Mouse (Mus musculus) lung, embryonic 16.5 days (tissue): ENCODE data around the gene Lypd5. TPM values are rescaled to one million over a fixed set of nuclear protein-coding genes. Genes with fewer than 3 reads are reported as not detected.

Experiments
- ATAC-seq: fragments of 200-750 bp; cut with Nextera tagmentation; 2 replicates; pipeline ENCODE4 v1.8.0; 2017; ENCODE audit warnings: low read depth, mild to moderate bottlenecking, moderate library complexity
- H3K27ac ChIP-seq: fragments of 300-500 bp; sonication (generic); 2 replicates; pipeline ENCODE4 v1.5.1; 2014; ENCODE audit warnings: mild to moderate bottlenecking, control low read depth, low read length
- H3K27me3 ChIP-seq: fragments of 300-500 bp; sonication (generic); 2 replicates; pipeline ENCODE4 v1.6.1; 2014; ENCODE audit warnings: low read depth, low read length, mixed read lengths; ENCODE audit not compliant: control insufficient read depth, insufficient read depth
- H3K36me3 ChIP-seq: fragments of 300-500 bp; sonication (generic); 2 replicates; pipeline ENCODE4 v1.6.1; 2014; ENCODE audit warnings: low read length; ENCODE audit not compliant: control insufficient read depth, insufficient read depth
- H3K4me1 ChIP-seq: fragments of 300-500 bp; sonication (generic); replicated peaks from 2 replicates; pipeline ENCODE4 v1.6.1; 2014; ENCODE audit warnings: low read length, mixed read lengths; ENCODE audit not compliant: control insufficient read depth, insufficient read depth
- H3K4me2 ChIP-seq: fragments of 300-500 bp; sonication (generic); 2 replicates; pipeline ENCODE4 v1.6.1; 2014; ENCODE audit warnings: low read depth, low read length, control low read depth
- H3K4me3 ChIP-seq: fragments of 300-500 bp; sonication (generic); 2 replicates; pipeline ENCODE4 v1.5.1; 2014; ENCODE audit warnings: mild to moderate bottlenecking, low read length, control low read depth
- H3K9ac ChIP-seq: fragments of 300-500 bp; sonication (generic); 2 replicates; pipeline ENCODE4 v1.6.1; 2014; ENCODE audit warnings: low read length, control low read depth
- H3K9me3 ChIP-seq: fragments of 300-500 bp; sonication (generic); 2 replicates; pipeline ENCODE4 v1.6.1; 2016; ENCODE audit warnings: low read length; ENCODE audit not compliant: control insufficient read depth
- WGBS: fragments of 180-500 bp; shearing (Covaris S2); extraction: QIAGEN DNeasy Blood & Tissue Kit; methylation state at CpG from one replicate; pipeline ENCODE4 v1.1.7; 2014; 5-methylcytosine and 5-hydroxymethylcytosine counted together
- polyA plus RNA-seq: library from polyadenylated mRNA; unstranded; fragments of >200 nt; fragmentation: Nextera tagmentation; extraction: Ambion mirVana; gene quantifications from 2 replicates; pipeline ENCODE4 v1.2.1, GENCODE M21; 2015

The Lypd5 gene
- polyA plus RNA-seq, 1 experiment from 2014 or later = 0.06 TPM

DNA sequence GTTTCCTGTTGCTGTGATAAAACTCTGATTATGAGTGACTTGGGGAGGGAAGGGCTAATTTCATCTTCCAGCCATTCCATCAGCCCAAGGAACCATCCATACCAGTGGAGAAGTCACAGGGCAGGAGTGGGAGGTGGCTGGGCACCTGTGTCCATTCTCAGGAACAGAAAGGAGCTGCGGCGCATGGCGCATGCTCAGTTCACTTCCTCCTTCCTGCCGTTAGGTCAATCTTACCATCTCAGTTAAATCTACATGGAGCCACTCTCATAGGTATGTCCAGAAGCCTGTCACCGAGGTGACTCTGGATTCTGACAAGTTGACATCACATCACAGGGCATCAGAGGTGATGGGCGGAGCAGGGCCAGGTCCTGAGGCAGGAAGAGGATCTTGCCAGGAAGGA, 6.7 kb downstream of the Lypd5 start:
- H3K9me3 ChIP-seq = 0 out of 2 replicates have a peak, but pooled peaks cover 2% of the 10 kb centered on the region
- ATAC-seq = no peak
- no peak overlapping the region for H3K27ac ChIP-seq
- no peaks in the 10 kb centered on the region for H3K36me3 ChIP-seq
- no peaks in the 10 kb centered on the region for H3K4me1 ChIP-seq
- no peak overlapping the region for H3K9ac ChIP-seq
- no peaks in the 10 kb centered on the region for H3K27me3 ChIP-seq
- WGBS = 82% methylated on average over 6 of the region's 6 CpGs
- no peak overlapping the region for H3K4me2 ChIP-seq
- H3K4me3 ChIP-seq = no peak overlapping the region

DNA sequence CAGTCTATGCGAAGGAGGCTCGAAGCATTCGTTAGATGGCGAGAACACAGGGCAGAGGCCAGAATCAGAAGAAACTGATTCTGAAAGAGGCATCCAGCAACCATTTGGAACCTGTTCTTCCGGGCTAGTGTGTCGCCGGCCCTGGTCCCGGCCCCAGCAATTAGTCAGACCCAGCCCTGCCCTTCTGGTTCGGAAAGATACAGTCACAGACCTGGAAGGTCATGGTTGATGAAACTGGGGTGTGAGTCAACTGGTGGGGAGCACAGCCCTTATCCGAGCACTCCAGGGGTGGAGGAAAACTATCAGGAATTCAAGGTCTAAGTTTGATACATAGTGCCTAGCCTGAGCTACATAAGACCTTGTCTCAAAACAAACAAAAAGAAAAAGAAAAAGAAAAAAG, 7.1 kb downstream of the Lypd5 start:
- no peaks in the 10 kb centered on the region for H3K36me3 ChIP-seq
- H3K9ac ChIP-seq = no peak overlapping the region
- WGBS = 76% methylated on average over 10 of the region's 10 CpGs
- no peak for ATAC-seq
- H3K4me3 ChIP-seq = no peak overlapping the region
- peaks cover 5% of the 10 kb centered on the region; the same call in 1 of the 2 replicates for H3K9me3 ChIP-seq
- H3K4me1 ChIP-seq = no peaks in the 10 kb centered on the region
- no peak overlapping the region for H3K4me2 ChIP-seq
- no peaks in the 10 kb centered on the region for H3K27me3 ChIP-seq
- no peak overlapping the region for H3K27ac ChIP-seq

DNA sequence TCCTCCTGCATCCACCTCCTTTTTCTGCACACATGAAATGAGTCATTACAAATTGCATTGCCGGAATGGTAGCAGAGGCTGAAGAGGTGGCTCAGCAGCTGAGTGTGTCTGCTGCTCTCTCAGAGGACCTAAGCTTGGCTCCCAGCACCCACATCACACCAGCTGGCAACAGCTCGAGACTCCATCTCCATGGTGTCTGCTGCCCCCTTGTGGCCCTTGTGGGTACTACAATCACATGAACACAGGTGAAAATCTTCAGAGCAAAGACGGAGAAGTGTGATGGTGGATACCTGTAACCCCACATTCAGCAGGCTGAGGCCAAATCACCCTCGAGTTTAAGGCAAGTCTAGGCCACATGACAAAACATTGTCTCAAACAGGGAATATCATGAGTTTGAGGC, 8.9 kb downstream of the Lypd5 start:
- no peak overlapping the region for H3K4me2 ChIP-seq
- H3K9me3 ChIP-seq = peaks cover 5% of the 10 kb centered on the region; the same call in 1 of the 2 replicates
- H3K4me1 ChIP-seq = no peaks in the 10 kb centered on the region
- no peak overlapping the region for H3K9ac ChIP-seq
- no peak for ATAC-seq
- no peaks in the 10 kb centered on the region for H3K36me3 ChIP-seq
- no peak overlapping the region for H3K4me3 ChIP-seq
- 48% methylated on average over 4 of the region's 4 CpGs for WGBS
- no peaks in the 10 kb centered on the region for H3K27me3 ChIP-seq
- H3K27ac ChIP-seq = no peak overlapping the region

DNA sequence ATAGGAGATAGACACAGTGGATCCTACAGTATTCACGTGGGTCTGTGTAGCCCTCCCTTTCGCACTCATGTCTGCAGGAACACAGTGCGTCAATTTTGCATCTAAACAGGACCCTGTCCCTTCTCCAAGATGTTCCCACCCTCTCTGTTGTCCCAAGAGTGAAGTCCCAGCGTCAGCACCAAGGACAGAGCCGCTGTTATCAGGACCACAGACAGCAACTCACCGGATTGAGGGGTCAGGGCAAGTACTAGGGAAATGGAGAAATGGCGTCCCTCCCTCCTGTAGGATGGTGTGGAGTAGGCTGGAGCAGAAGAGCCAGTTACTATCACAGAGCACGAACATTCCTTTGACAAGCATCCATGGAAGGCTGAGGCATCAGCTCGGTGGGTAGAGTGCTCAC, 10.3 kb downstream of the Lypd5 start:
- H3K4me2 ChIP-seq = no peak overlapping the region
- no peaks in the 10 kb centered on the region for H3K27me3 ChIP-seq
- no peak overlapping the region for H3K4me3 ChIP-seq
- peaks cover 5% of the 10 kb centered on the region; the same call in 1 of the 2 replicates for H3K9me3 ChIP-seq
- no peaks in the 10 kb centered on the region for H3K36me3 ChIP-seq
- ATAC-seq = 0 out of 2 replicates have a peak, but pooled peaks have one; percentile 15
- no peak overlapping the region for H3K9ac ChIP-seq
- WGBS = 19% methylated on average over 9 of the region's 9 CpGs
- H3K27ac ChIP-seq = no peak overlapping the region
- H3K4me1 ChIP-seq = no peaks in the 10 kb centered on the region

DNA sequence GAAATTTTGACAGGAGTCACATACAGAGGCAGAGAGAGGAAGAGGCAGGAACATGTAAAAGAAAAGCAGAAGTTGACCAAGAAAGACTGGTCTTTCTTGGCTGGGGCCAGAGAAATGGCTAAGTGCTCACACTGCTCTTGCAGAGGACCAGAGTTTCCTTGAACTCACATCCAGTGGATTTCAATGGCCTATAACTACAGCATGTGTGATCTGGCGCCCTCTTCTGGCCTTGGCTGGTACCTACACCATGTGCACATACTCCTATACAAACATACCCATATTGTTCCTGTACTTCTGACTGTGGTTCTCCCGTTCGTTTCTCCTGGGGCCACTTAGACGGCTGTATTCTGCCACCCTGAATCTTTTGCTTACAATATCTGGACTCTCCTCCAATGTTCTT, 12.0 kb downstream of the Lypd5 start:
- no peaks in the 10 kb centered on the region for H3K27me3 ChIP-seq
- no peak overlapping the region for H3K4me2 ChIP-seq
- 60% methylated on average over 4 of the region's 4 CpGs for WGBS
- H3K36me3 ChIP-seq = no peaks in the 10 kb centered on the region
- H3K4me1 ChIP-seq = no peaks in the 10 kb centered on the region
- H3K4me3 ChIP-seq = no peak overlapping the region
- peaks cover 5% of the 10 kb centered on the region; the same call in 1 of the 2 replicates for H3K9me3 ChIP-seq
- H3K27ac ChIP-seq = no peak overlapping the region
- ATAC-seq = no peak
- no peak overlapping the region for H3K9ac ChIP-seq

DNA sequence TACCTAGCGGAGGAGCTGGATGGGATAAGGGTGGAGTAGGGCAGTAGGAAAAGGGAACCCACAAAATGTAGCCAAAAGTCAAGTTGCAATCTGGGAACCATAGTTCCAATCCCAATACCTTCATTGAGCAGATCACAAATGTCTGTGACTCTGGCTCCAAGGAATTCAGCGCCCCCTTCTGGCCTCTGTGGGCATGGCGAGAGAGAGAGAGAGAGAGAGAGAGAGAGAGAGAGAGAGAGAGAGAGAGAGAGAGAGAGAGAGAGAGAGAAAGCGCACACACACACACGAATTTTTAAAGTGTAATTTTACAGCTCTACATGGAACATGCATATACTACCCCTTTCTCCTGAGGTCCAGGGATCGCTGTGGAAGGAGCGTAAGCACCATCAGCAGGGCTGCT, 14.2 kb downstream of the Lypd5 start:
- Histone ChIP-seq H3K36me3 (no peaks in the 10 kb centered on the region), H3K4me2 (no peak overlapping the region), H3K27ac (no peak overlapping the region), H3K4me3 (no peak overlapping the region), H3K9ac (no peak overlapping the region), H3K27me3 (no peaks in the 10 kb centered on the region), H3K9me3 (peaks cover 2% of the 10 kb centered on the region; the same call in 1 of the 2 replicates), H3K4me1 (no peaks in the 10 kb centered on the region)
- WGBS = 19% methylated on average over 7 of the region's 7 CpGs
- ATAC-seq = no peak

DNA sequence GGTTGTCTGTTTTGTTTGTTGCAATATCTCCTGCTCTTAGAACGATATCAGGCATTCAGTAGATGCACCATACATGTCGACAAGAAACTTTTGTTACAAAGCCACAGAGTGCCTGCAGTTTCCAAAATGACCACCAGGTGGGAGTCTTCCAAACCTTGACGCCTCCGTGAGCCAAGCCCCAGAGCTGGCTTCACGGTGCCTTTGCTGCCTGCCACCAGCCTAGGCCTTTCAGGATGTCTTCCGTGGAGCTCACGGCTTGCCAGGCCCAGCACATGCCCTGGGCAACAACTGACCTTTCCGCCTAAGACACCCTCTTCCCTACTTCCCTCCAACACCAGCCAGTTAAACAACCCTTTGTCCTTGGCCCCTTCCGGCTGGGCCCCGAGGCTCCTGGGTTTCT, 15.8 kb downstream of the Lypd5 start:
- H3K27me3 ChIP-seq = no peaks in the 10 kb centered on the region
- peak; percentile 59 for ATAC-seq
- no peak overlapping the region for H3K4me2 ChIP-seq
- no peak overlapping the region for H3K9ac ChIP-seq
- no peak overlapping the region for H3K27ac ChIP-seq
- H3K36me3 ChIP-seq = no peaks in the 10 kb centered on the region
- no peaks in the 10 kb centered on the region for H3K4me1 ChIP-seq
- H3K9me3 ChIP-seq = peaks cover 2% of the 10 kb centered on the region; the same call in 1 of the 2 replicates
- WGBS = 21% methylated on average over 10 of the region's 10 CpGs
- no peak overlapping the region for H3K4me3 ChIP-seq

DNA sequence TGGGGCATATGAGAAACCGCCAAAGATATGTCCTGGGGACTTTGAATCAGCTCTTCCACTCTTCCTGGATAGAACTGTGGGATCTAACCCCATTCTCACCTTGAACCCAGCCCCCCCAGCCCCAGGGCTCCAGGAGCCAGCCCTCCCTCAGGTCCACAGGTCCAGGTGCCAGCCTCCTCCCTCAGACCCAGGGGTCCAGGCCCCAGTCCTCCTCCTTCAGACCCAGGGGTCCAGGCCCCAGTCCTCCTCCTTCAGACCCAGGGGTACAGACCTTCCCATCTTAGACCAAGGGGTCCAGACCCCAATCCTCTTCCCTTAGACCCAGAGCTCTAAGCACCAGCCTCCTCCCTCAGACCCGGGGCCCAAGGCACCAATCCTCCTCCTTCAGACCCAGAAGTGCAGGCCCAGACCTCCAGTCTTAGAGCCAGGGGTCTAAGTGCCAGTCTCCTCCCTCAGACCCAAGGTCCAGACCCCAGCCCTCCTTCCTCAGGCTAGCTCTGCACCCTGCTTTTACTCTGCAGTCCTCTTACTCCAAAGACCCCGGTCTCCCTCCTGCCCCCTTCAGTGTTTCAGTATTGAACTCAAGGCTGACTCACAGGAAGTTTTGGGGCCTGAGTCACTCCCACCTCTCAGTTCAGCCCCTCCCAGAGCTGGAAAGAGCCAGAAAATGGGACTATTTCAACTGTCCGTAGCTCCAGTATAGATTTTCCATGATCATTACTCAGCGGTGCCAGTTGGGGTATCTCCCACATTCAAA, 16.4 kb downstream of the Lypd5 start:
- Histone ChIP-seq H3K4me1 (0 out of 2 replicates have a peak, but pooled peaks cover 4% of the 10 kb centered on the region), H3K4me3 (no peak overlapping the region), H3K36me3 (no peaks in the 10 kb centered on the region), H3K4me2 (no peak overlapping the region), H3K27ac (no peak overlapping the region), H3K9me3 (peaks cover 2% of the 10 kb centered on the region; the same call in 1 of the 2 replicates), H3K9ac (no peak overlapping the region), H3K27me3 (no peaks in the 10 kb centered on the region)
- ATAC-seq = no peak
- 68% methylated on average over 5 of the region's 5 CpGs for WGBS

DNA sequence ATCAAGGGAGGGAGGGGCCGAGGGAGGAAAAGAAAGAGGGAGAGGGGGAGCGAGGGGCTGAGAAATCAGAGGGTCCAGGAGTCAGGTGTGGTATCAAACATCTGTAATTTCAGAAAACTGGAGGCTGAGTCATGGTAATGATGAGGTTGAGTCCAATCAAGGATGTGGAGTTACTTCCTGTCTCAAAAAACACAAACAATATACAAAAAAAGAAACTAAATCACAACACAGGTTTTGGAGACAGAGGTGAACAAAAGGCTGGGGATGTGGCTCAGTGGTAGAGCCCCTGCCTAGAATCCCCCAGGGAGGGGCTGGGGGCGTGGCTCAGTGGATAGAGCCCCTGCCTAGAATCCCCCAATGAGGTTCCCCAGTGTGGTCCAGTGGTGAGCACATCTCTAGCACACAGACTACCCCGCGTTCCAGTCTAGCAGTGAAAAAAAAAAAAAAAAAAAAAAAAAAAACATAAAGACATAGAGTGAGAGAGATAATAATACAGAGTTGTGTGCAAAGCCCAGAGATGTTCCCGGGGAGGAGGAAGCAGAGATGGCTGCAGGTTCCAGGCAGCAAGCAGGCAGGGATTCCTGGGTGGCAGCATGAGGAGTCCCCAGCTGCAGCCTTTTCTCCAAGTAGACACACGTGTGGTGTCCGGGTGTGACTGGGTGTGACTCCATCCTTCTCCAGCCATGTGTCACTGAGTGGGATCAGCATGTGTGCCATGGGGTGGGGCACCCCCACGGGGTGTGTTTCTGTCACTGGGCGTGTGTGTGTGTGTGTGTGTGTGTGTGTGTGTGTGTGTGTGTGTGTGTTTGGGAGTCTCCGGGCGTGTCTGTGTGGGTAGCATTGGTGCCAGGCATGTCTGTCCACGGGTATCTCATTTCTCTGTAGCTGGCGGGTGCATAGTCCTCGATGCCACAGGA, 18.0 kb downstream of the Lypd5 start:
- Histone ChIP-seq H3K9me3 (no peaks in the 10 kb centered on the region), H3K9ac (no peak overlapping the region), H3K4me1 (0 out of 2 replicates have a peak, but pooled peaks cover 5% of the 10 kb centered on the region), H3K36me3 (no peaks in the 10 kb centered on the region), H3K4me2 (no peak overlapping the region), H3K27me3 (no peaks in the 10 kb centered on the region), H3K4me3 (no peak overlapping the region), H3K27ac (no peak overlapping the region)
- WGBS = 68% methylated on average over 15 of the region's 15 CpGs
- ATAC-seq = no peak
